Mouse (Mus musculus) gastrocnemius, adult 2 months (tissue): ENCODE measurements around the gene Erbb3. TPM values are rescaled to one million over a fixed set of nuclear protein-coding genes. Genes with fewer than 3 reads are reported as not detected.

Experiments
- DNase-seq: peaks from one replicate; pipeline ENCODE4 v3.0.0; 2022
- H3K27ac ChIP-seq: fragments of 200-600 bp; 2 replicates; pipeline ENCODE4 v1.8.1; 2022; ENCODE audit warnings: mild to moderate bottlenecking
- H3K4me3 ChIP-seq: fragments of 200-600 bp; 2 replicates; pipeline ENCODE4 v1.8.1; 2022; ENCODE audit warnings: mild to moderate bottlenecking, moderate library complexity
- CTCF ChIP-seq: fragments of 200-600 bp; IDR thresholded peaks from 2 replicates; pipeline ENCODE4 v1.8.1; 2022; ENCODE audit warnings: antibody characterized with exemption, mild to moderate bottlenecking, moderate library complexity
- intact Hi-C: fragments of 180-260 bp; cut with DNase I; formaldehyde crosslinking; loops from one replicate; pipeline ENCODE4 v1.15.1; 2025
- total RNA-seq, 2 experiments: library from RNA; stranded (reverse); gene quantifications; 2 replicates each; pipeline ENCODE4 v1.2.3; 2021

Erbb3 gene
- total RNA-seq, 2 experiments from 2014 or later = 1.6 to 2.6 TPM

DNA sequence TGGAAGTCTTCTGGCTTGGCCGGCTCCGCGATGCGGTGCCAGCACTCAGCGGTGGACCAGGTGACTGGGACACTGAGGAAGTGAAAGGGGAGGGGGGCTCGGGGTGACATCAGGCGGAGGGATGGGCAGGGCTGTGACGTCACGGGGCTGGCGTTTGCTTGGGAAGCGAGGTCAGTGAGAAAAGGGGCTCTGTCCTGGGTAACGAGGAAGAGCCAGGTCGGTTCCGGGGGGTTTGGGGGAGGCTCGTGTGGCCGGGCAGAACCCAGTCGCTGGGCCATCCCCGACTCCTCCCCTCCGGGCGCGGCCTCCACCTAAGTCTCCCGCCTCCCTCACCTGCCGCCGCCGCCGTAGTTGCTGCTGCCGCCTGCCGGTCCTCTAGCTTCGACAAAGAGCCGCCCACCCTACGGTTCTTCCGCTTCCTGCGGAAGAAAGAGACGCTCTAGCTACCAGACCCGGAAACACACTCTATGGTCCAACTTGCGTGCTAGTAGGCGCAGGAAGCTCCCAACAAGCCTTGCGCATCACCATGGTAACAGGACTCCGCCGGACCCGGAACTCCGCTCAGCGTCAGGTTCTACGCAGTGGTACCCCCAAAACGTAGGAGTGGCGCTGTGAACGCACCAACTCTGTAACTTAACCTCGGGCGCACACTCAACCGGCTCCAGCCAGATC is 42.0 kb downstream of the Erbb3 start, which contains the start of gene Zc3h10:
Zc3h10 (minus strand) TSS at position 414 of the 672 bp plus-strand sequence.
- intact Hi-C loops = loop anchor here (2.0 to 10.0 kb wide), 2 partner anchors 51 to 173 kb away; partner anchors contain the start of gene Ankrd52
- Histone ChIP-seq H3K4me3 (peak within 1 kb of the TSS; percentile 81), H3K27ac (peak within 1 kb of the TSS; percentile 97)
- peak; percentile 95 for DNase-seq
- peak; percentile 67 for TF ChIP-seq CTCF

DNA sequence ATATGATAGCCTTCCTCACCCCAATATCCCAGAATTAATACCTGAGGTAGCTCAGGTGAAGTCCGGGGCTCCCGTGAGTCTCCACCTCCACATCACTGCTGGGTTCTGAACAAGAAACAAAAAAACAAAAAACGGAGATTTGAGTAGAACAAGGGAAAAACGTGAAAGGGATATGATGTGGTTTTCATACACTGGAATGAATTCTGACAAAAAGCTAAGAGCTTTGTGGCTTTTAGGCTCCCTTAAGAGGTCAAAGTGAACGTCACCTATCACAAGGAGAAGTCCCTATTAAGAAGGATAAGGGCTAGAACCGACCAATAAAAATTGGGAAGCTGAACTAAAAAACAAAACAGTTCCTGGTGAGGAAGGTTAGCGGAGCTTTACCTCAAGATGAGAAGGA is 42.7 kb downstream of the Erbb3 start:
- intact Hi-C loops = loop anchor here (2.0 to 10.0 kb wide), 2 partner anchors 50 to 172 kb away; partner anchors contain the start of gene Ankrd52
- TF ChIP-seq CTCF = no peak

DNA sequence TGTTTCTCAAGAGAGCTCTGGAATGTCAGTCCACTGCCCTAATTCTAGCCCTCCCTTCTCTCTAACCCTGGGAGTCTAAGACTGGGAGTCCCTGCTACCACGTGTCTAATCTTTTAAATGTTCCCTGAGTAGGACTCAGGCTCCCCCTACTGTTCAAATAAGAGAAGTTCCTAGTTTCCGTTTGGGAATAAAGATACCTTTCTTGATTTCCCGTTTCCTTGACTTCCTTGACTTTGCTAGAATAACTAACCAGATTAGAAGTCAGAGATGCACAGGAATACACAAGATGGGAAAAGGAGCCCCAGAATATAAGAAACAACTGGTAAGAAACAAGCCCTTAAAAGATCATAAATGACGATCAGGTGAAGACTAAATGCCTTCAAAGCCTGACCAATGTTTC is 43.1 kb downstream of the Erbb3 start:
- peak overlapping the region; percentile 97 for H3K27ac ChIP-seq
- intact Hi-C loops = loop anchor here (2.0 to 10.0 kb wide), 2 partner anchors 50 to 172 kb away; partner anchors contain the start of gene Ankrd52
- TF ChIP-seq CTCF = peak; percentile 82
- peak overlapping the region; percentile 81 for H3K4me3 ChIP-seq
- DNase-seq = no peak

More for the DNA sequence above, 42.7 kb downstream of the Erbb3 start:
- Histone ChIP-seq H3K27ac (peak overlapping the region; percentile 97), H3K4me3 (peak overlapping the region; percentile 81)
- no peak for DNase-seq

DNA sequence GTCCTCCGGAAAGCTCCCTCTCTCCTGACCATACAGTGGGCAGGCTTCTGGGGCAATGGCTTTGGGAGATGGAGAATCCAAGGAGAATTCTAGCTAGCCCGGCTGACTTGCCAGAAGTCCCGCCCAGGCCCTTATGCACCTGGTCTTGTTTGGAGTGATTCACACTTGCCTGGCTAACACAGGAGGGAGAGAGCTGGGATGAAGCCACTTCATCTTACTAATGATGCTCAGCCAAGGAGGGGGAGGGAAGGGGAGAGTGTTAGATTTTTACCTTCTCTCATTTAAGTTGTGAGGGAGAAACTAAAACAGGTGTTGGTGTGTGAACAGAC is 43.9 kb downstream of the Erbb3 start:
- intact Hi-C loops = loop anchor here (10.0 kb wide), 1 partner anchor 171 kb away; the partner anchor contains the start of gene Ankrd52
- Histone ChIP-seq H3K4me3 (no peak overlapping the region), H3K27ac (peak overlapping the region; percentile 97)
- no peak for DNase-seq
- TF ChIP-seq CTCF = no peak

DNA sequence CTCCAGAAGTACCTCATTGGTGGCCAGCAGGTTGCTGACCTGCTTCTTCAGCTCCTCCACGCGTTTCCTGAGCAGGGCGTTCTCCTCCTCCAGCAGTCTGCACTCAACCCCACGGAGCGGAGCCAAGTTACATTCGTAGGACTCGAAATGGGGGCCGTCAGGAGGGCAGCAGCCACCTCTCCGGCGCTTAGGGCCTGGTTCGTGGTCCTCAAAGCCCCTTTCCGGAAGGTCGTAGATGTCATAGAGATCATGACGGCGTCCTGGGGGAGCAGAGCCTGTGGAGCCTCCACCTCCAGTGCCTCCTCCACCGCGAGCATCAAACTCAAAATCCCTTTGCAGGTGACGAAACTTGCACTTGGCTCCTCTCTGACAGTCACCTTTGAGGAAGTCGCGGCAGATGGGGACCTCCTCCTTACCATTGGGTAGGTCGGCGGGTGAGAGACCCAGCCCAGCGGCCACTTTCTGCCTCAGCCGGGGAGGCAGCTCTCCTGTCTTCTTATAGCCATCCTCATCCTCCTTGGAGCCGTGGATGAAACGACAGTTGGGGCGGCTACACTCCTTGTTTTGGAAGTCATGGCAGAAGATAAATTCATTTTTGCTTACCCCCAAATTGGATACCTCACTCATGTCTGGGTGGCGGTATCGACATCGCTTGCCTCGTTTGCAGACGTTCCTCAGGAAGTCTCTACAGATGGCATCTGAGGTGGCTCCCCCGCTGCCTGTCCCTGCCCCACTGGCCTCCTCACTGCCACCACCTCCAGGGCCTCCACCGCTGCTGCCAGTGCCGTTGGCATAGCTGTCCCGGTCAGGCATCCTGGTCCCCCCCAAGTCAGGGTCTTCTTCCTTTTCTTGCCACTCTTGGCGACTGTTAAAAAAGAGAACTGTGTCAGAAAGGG is 44.5 kb downstream of the Erbb3 start:
- Histone ChIP-seq H3K27ac (peak overlapping the region; percentile 97; the same call in 1 of the 2 replicates), H3K4me3 (no peak overlapping the region)
- TF ChIP-seq CTCF = no peak
- DNase-seq = peak; percentile 25
- intact Hi-C loops = loop anchor here (10.0 kb wide), 1 partner anchor 170 kb away; the partner anchor contains the start of gene Ankrd52

DNA sequence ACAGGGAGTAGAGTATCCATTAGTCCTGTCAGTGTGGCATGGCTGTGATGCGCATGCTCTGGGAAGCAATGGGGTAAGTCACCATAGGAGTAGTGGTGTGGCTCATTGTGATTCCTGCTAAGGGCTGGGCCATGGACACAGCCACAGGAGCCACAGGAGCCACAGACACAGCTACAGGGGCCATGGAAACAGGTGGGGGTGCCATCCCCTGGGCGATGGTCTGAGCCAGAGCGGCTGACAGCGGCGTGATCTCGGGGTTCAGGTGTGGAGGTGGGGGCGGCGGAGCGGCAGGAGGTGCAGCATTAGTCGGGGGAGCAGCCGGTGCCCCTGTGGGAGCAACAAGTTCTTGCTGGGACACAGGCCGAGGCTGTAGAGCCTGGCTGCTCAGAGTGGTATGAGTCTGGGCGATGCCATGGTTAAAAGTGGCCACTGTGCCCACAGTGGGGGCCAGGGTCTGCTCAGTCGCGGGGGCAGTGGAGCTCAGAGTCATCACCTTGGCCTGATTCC is 45.2 kb downstream of the Erbb3 start:
- no peak for TF ChIP-seq CTCF
- Histone ChIP-seq H3K4me3 (no peak overlapping the region), H3K27ac (peak overlapping the region; percentile 5; the same call in 1 of the 2 replicates)
- intact Hi-C loops = loop anchor here (10.0 kb wide), 1 partner anchor 169 kb away; the partner anchor contains the start of gene Ankrd52
- DNase-seq = peak; percentile 26

DNA sequence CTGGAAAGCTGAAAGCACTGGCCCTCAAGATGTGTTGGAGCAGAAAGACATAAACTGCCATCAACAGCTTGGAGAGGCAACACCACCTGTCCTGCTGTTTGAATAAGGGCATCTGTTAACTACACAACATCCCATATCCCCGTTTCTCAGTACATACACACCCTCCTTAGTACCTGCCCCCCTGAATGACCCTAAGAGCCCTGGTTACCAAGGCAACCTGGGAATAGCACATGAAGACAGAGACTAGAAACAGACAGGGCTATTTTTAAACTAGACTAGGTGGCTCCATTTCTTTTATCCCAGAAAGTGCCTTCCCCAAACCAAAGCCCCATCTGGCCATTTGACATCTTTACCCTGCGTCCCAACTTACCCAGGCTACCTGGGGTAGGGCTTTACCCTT is 46.4 kb downstream of the Erbb3 start:
- intact Hi-C loops = loop anchor here (10.0 kb wide), 1 partner anchor 168 kb away; the partner anchor contains the start of gene Ankrd52
- Histone ChIP-seq H3K27ac (peak overlapping the region; percentile 16; the same call in 1 of the 2 replicates), H3K4me3 (no peak overlapping the region)
- TF ChIP-seq CTCF = no peak
- DNase-seq = no peak

DNA sequence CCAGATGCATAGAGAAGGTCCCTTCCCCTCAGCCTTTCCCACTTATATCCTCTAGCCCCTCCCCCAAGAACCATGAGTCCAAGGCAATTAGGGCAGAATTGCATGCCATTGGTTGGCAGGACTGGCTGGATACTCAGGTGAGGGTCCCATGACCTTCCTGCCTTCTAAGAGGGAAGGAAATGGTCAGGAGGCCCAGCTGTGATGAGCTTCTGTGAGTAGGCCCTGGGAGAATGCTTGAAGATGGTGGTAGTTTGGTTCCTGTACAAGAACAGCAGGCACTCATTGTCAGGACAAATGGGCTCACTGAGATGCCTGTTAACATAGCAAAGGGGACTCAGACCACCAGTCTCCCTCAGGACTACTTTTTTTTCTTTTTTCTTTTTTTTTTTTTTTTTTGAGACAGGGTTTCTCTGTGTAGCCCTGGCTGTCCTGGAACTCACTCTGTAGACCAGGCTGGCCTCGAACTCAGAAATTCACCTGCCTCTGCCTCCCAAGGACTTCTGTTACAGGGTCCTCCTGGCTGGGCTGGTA is 51.0 kb downstream of the Erbb3 start:
- no peak for TF ChIP-seq CTCF
- intact Hi-C loops = loop anchor here (5.0 kb wide), 1 partner anchor 36 kb away; no protein-coding TSS in a partner anchor

DNA sequence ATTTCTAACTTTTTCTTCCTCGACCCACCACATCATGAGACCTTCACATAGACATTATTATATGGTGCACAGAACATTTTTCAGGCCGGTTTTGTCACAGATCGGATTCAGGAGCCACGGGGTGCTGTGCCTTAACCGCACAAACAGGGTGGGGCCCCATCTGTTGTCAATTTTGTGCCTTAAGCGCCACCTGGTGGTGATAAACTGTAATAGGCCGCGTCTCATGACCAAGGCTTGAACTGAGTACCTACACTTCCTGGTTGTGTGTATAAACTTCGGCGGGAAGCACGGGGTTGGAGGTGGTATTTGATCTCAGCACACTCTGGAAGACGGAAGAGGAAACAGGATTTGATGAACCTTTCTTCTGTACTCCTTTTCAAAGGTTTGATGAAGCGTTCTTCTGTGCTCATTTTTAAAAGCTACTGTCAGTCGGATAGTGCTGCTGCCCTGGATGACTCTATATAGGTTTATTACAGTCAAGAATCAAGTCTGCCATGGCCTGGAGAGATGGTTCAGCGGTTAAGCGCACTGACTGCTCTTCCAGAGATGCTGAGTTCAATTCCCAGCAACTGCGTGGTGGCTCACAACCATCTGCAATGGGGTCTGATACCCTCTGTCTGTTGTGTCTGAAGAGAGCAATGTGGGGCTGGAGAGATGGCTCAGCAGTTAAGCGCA is 53.0 kb downstream of the Erbb3 start:
- intact Hi-C loops = loop anchor here (1.0 to 5.0 kb wide), 3 partner anchors 17 to 77 kb away; partner anchors contain the start of gene Smarcc2
- H3K4me3 ChIP-seq = peak overlapping the region; percentile 57
- H3K27ac ChIP-seq = peak overlapping the region; percentile 77
- peak; percentile 89 for DNase-seq
- TF ChIP-seq CTCF = peak; percentile 90

More for the DNA sequence above, 51.0 kb downstream of the Erbb3 start:
- no peak for DNase-seq
- Histone ChIP-seq H3K27ac (no peak overlapping the region), H3K4me3 (no peak overlapping the region)

DNA sequence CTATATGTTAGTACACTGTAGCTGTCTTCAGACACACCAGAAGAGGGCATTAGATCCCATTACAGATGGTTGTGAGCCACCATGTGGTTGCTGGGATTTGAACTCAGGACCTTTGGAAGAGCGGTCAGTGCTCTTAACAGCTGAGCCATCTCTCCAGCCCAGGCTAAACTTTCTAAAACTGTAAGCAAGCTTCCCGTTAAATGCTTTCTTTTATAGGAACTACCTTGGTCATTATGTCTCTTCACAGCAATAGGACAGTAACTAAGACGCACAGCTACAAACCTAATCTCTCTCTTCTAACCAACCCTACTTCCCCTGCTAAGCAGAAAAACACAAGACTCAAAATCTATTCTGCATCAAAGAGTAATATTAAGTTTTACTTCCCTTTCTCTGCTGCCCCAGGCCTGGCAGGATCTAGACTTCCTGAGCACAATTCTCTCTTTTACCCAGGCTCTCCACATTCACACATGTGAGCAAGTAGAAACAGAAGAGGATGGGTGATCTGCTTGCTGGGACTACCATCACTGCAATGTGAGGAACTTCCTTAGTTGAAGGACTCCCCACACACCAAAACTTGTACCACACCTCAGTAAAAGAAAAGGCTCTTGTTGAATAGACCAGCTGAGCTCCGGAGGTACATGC is 53.7 kb downstream of the Erbb3 start:
- no peak for DNase-seq
- intact Hi-C loops = loop anchor here (1.0 to 5.0 kb wide), 3 partner anchors 16 to 76 kb away; partner anchors contain the start of gene Smarcc2
- TF ChIP-seq CTCF = no peak
- Histone ChIP-seq H3K27ac (peak overlapping the region; percentile 77), H3K4me3 (peak overlapping the region; percentile 57)

DNA sequence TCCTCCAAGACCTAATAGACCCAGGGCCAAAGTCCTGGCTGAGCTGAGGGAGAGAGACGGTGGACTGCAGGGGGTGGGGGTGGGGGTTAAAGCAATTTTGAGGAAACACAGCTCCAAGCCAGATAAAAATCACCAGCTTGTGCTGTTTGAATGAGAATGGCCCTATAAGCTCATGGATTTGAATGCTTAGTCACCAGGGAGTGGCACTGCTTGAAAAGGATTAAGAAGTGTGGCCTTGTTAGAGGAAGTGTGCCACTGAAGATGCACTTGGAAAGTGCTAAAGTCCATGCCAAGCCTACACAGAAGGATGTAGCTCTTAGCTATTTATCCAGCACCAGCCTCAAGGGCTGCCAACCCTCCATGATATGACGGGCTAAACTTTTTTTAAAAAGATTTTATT is 54.2 kb downstream of the Erbb3 start:
- intact Hi-C loops = loop anchor here (5.0 kb wide), 1 partner anchor 33 kb away; no protein-coding TSS in a partner anchor
- peak overlapping the region; percentile 77; the same call in 1 of the 2 replicates for H3K27ac ChIP-seq
- TF ChIP-seq CTCF = no peak
- no peak for DNase-seq
- no peak overlapping the region for H3K4me3 ChIP-seq
